Mouse (Mus musculus) kidney, postnatal 4 days (tissue): ENCODE data around the gene Ppox.
"Not testable (repeated sequence)": the region's sequence is repeated elsewhere in the genome, so short reads cannot be mapped to it uniquely, and the experiment has no call there.

Experiments used
- DNase-seq, 2 experiments: peaks; one replicate each; pipeline ENCODE4 v3.0.0; 2021; ENCODE audit warnings: mixed read lengths in 2 of 2

Ppox gene

GRCm38 (mm10) chr1:171280916-171281527 lies at the start of gene Ppox:
Gene Ppox, minus strand, starts transcription at chr1:171281186.
- peak; percentile 86 to 93 for DNase-seq

- no peak for DNase-seq
These were observed 49.2 kb upstream of the Ppox start for GRCm38 (mm10) chr1:171330216-171330560.

GRCm38 (mm10) chr1:171329433-171330215 lies 48.6 kb upstream of the Ppox start:
- DNase-seq: peak; percentile 87 to 93

- DNase-seq: peak; percentile 90 to 95
These were observed 48.0 kb upstream of the Ppox start, which contains the start of gene Dedd for GRCm38 (mm10) chr1:171328839-171329432. Gene Dedd, plus strand, starts transcription at chr1:171329145.

DNA sequence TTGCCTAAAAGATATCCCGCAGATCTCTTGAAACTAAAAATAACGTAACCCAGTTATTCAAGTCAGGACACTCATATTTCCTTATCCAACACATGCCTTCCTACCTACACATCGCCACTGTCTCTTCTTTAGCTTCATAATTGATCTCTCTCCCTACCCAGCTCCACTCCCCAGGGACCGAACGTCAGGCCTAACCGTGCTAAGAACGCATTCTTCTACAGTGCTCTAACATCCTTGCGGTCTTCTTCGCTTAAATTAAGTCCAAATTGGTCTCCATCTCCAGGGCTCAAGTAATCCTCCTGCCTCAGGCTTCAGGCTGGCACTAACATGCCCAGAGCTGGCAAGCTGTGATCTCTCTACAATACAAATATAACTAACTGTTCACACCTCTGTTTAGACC lies 47.3 kb upstream of the Ppox start:
- DNase-seq: peak in 1 of 2 experiments; percentile 21

DNA sequence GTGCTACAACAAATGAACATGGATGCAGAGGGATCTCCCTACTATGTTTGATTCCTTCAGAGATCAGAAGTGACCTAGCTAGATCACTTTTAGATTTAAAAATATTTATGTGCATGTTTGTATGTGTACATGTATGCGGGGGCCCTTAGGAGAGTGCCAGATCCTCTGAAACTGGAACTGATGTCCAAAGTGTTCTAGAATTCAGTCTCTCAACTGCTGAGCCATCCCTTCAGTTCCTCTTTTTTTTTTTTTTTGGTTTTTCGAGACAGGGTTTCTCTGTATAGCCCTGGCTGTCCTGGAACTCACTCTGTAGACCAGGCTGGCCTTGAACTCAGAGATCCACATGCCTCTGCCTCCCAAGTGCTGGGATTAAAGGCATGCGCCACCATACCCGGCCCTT lies 45.6 kb upstream of the Ppox start:
- DNase-seq: not testable (repeated sequence)

DNA sequence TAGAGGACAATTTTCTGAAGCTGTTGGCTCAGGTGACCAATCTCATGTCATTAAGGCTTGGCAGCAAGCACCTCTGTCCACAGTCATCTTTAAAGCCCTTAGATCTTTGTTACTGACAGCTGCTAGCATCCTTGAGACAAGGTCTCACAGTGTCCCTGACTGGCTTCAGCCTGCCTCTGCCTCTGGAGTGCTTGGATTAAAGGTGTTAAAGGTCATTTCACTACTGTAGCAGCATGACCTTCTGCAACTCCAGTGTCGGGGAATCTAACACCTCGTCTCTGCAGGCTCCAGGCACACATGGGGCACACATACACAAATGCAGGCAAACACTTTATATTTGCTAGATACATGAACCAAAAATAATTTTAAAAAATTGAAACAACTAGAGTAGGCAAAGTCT lies 44.6 kb upstream of the Ppox start:
- no peak for DNase-seq

GRCm38 (mm10) chr1:171322012-171322411 lies 41.0 kb upstream of the Ppox start:
- peak; percentile 22 to 27 for DNase-seq

DNA sequence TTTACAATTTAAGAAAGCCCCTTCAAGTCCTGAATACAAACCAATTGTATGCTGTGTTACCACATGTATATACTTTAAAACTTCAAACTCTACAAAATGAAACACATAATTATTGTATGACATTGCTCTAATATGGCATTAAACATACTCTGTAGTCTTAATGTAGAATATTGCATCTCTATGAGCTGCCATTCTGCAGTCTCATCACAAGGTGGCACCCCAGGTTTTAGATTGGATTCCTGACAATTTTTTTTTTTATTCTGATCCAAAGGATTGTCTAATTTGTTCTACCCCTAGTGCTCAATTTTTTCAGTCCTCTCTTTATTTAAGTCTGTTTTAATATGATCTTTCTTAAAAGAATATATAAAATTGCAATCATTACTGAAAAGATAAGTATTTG lies 40.4 kb upstream of the Ppox start:
- DNase-seq: peak in 1 of 2 experiments; percentile 27

- DNase-seq: no peak
These were observed 39.2 kb upstream of the Ppox start for GRCm38 (mm10) chr1:171320151-171320550.

- DNase-seq: peak; percentile 19 to 43
These were observed 38.8 kb upstream of the Ppox start for GRCm38 (mm10) chr1:171319748-171320147.

DNA sequence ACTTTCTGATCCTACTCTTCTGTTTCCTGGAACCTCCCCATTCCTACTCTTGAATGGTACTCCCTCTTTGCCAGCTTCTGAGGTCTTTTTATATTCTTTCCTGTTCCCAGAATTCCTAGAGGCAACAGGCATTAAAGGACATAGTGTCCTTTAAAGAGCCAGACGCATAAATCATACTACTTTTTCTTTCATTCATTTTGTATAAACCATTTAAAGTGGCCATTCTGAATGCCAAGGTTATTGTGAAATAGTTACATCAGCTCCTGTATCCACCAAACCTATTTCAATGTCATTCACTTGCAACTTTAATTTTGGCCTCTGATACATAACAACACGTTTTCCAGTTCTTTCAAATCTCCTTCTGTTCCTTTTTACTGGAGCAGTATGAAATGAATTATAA lies 28.3 kb upstream of the Ppox start:
- no peak for DNase-seq

DNA sequence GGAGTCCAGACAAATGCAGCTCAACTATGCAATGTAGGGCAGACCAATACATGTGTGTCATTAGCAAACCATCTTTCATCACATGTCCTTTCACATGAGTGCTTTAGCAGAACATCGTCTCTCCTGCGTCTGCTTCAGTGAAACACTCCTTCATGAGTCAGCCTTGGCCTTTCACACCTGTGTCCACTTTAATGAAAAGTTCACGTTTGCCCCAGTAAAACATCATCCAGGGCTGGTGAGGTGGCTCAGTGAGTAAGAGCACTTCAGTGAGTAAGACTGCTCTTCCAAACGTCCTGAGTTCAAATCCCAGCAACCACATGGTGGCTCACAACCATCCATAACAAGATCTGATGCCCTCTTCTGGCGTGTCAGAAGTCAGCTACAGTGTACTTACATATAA lies 25.2 kb upstream of the Ppox start:
- not testable (repeated sequence) for DNase-seq

- no peak for DNase-seq
These were observed 17.2 kb upstream of the Ppox start for GRCm38 (mm10) chr1:171298226-171298625.

GRCm38 (mm10) chr1:171295063-171295402 lies 14.0 kb upstream of the Ppox start:
- DNase-seq: no peak

GRCm38 (mm10) chr1:171294298-171295062 lies 13.5 kb upstream of the Ppox start, which contains the start of gene Ufc1:
Gene Ufc1, minus strand, starts transcription at chr1:171295024.
- peak; percentile 83 to 91 for DNase-seq

- DNase-seq: no peak
These were observed 12.9 kb upstream of the Ppox start for GRCm38 (mm10) chr1:171293906-171294297.

DNA sequence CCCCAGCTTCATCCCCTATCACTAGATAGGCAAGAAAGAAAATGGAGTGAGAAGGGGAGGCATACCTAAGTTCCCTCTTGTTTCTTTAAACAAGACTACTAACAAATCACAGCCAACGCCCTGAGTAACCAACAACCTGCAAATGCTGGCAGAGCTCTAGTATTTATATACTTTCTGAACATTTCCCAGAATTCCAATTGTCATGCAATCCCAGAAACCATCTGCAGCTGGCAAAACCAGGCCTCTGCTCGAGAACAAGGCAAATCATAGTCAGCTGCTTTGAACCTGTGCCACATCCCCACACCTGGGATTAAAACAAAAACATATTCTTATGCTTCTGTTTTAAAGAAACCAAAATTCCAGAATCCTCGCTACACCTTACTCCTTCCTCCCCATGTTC lies 12.4 kb upstream of the Ppox start:
- no peak for DNase-seq

GRCm38 (mm10) chr1:171288328-171288727 lies 7.3 kb upstream of the Ppox start:
- no peak for DNase-seq

- DNase-seq: peak; percentile 95 to 97
These were observed 6.4 kb upstream of the Ppox start, which contains the start of gene Usp21 for GRCm38 (mm10) chr1:171287136-171288081. Gene Usp21, minus strand, starts transcription at chr1:171287991.

DNA sequence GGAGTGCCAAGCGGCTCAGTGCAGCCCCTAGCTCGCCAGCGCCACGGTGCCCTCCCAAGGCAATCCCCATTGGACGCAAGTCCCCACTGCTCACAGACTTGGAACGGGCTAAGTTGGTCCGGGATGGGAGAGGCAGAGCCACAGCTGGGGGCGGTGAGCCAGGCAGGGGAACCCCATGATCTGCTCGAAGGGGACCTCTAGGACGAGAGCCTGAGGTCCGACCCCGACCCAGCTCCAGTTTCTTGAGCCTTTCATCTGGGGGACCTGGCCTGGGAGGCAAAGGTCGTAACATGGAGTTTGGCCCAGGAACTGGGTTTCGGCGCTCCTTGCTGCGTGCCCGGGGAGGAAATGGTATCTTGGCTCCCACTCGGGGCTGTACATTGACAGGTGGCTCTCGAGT lies 5.5 kb upstream of the Ppox start:
- DNase-seq: no peak
